Mouse (Mus musculus) heart, embryonic 13.5 days (tissue): Measurements from ENCODE around the gene Gm10135. TPM values are rescaled to one million over a fixed set of nuclear protein-coding genes. Genes with fewer than 3 reads are reported as not detected.

Experiments used
- ATAC-seq: fragments of 200-750 bp; cut with Nextera tagmentation; 2 replicates; pipeline ENCODE4 v1.8.0; 2017; ENCODE audit warnings: moderate TSS enrichment; ENCODE audit not compliant: insufficient number of reproducible peaks, low FRiP score, low TSS enrichment; ENCODE audit errors: extremely low read depth
- H3K27ac ChIP-seq: fragments of 300-500 bp; sonication (generic); replicated peaks from 2 replicates; pipeline ENCODE4 v1.5.1; 2015; ENCODE audit warnings: moderate library complexity, mild to moderate bottlenecking, inconsistent platforms
- H3K27me3 ChIP-seq: fragments of 300-500 bp; sonication (generic); replicated peaks from 2 replicates; pipeline ENCODE4 v1.6.1; 2015; ENCODE audit warnings: mild to moderate bottlenecking, inconsistent platforms
- H3K36me3 ChIP-seq: fragments of 300-500 bp; sonication (generic); 2 replicates; pipeline ENCODE4 v1.6.1; 2015; ENCODE audit warnings: mild to moderate bottlenecking, inconsistent platforms
- H3K4me1 ChIP-seq: fragments of 300-500 bp; sonication (generic); 2 replicates; pipeline ENCODE4 v1.6.1; 2015; ENCODE audit warnings: inconsistent platforms
- H3K4me2 ChIP-seq: fragments of 300-500 bp; sonication (generic); 2 replicates; pipeline ENCODE4 v1.6.1; 2015; ENCODE audit warnings: inconsistent platforms, mild to moderate bottlenecking, moderate library complexity
- H3K4me3 ChIP-seq: fragments of 300-500 bp; sonication (generic); 2 replicates; pipeline ENCODE4 v1.5.1; 2015; ENCODE audit warnings: moderate library complexity, mild to moderate bottlenecking, inconsistent platforms
- H3K9ac ChIP-seq: fragments of 300-500 bp; sonication (generic); 2 replicates; pipeline ENCODE4 v1.6.1; 2015; ENCODE audit warnings: inconsistent platforms, mild to moderate bottlenecking, moderate library complexity
- H3K9me3 ChIP-seq: fragments of 300-500 bp; sonication (generic); 2 replicates; pipeline ENCODE4 v1.6.1; 2016; ENCODE audit warnings: inconsistent platforms
- WGBS: fragments of 180-500 bp; shearing (Covaris S2); methylation state at CpG from one replicate; pipeline ENCODE4 v1.1.7; 2015; ENCODE audit warnings: mixed read lengths; 5-methylcytosine and 5-hydroxymethylcytosine counted together
- polyA plus RNA-seq: library from polyadenylated mRNA; unstranded; fragments of >200 nt; fragmentation: Nextera tagmentation; extraction: Ambion mirVana; gene quantifications from 2 replicates; pipeline ENCODE4 v1.2.1, GENCODE M21; 2015

Gm10135 gene
- polyA plus RNA-seq, 1 experiment from 2014 or later: not detected

GRCm38 (mm10) chr5:72920416-72920815 is 54.1 kb downstream of the Gm10135 start:
- Histone ChIP-seq H3K36me3 (no peaks in the 10 kb centered on the region), H3K9me3 (no peaks in the 10 kb centered on the region), H3K4me2 (no peak overlapping the region), H3K4me3 (no peak overlapping the region), H3K27ac (no peak overlapping the region), H3K4me1 (peaks cover 75% of the 10 kb centered on the region), H3K27me3 (no peaks in the 10 kb centered on the region), H3K9ac (no peak overlapping the region)
- ATAC-seq: no peak
- 85% methylated on average over 4 of the region's 4 CpGs for WGBS

GRCm38 (mm10) chr5:72916851-72917250 is 57.7 kb downstream of the Gm10135 start:
- Histone ChIP-seq H3K4me2 (peak overlapping the region; percentile 80), H3K9ac (peak overlapping the region; percentile 99), H3K27me3 (no peaks in the 10 kb centered on the region), H3K4me1 (peaks cover 58% of the 10 kb centered on the region), H3K9me3 (no peaks in the 10 kb centered on the region), H3K4me3 (peak overlapping the region; percentile 95), H3K27ac (peak overlapping the region; percentile 100), H3K36me3 (no peaks in the 10 kb centered on the region)
- WGBS: 39% methylated on average over 1 of the region's 1 CpGs
- ATAC-seq: no peak

DNA sequence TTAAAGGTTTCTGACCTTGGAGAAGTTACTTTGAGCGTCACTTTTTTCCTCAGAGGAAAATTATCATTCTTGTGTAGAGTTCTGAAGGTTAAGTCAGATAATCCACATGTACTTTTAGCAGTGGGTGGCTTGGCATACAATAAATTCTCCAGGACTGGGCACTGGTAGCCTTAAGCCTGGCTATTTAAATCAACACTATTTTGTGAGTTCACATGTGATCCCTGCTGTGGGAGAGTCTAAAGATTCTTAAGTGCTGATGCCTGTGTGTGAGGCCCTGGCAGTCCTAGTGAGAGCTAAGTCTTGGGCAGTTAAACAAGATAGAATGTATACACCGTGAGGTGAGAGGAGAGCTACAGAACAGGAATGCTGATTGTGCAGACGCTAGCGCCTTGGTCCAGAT is 58.5 kb downstream of the Gm10135 start:
- H3K4me3 ChIP-seq: peak overlapping the region; percentile 95
- H3K27ac ChIP-seq: peak overlapping the region; percentile 100
- H3K4me1 ChIP-seq: peaks cover 54% of the 10 kb centered on the region
- ATAC-seq: no peak
- H3K27me3 ChIP-seq: no peaks in the 10 kb centered on the region
- no peaks in the 10 kb centered on the region for H3K36me3 ChIP-seq
- H3K9me3 ChIP-seq: no peaks in the 10 kb centered on the region
- H3K9ac ChIP-seq: peak overlapping the region; percentile 99
- H3K4me2 ChIP-seq: peak overlapping the region; percentile 80
- WGBS: 20% methylated on average over 4 of the region's 4 CpGs

Other genes starting within 250 kb of the Gm10135 start
- gene Txk, start 221.9 kb downstream of the Gm10135 start, polyA plus RNA-seq: 0.10 and 0.20 TPM in 2 replicates
- 15.1 and 17.2 TPM in 2 replicates for gene Tec, start 106.2 kb downstream of the Gm10135 start, polyA plus RNA-seq
- 17.0 and 18.1 TPM in 2 replicates for gene Slain2, start 60.4 kb downstream of the Gm10135 start, polyA plus RNA-seq
- 0.38 and 1.6 TPM in 2 replicates for gene Slc10a4, start 32.2 kb upstream of the Gm10135 start, polyA plus RNA-seq